Mouse (Mus musculus): ENCODE measurements around the gene Pradc1. TPM values are rescaled to one million over a fixed set of nuclear protein-coding genes. Genes with fewer than 3 reads are reported as not detected.

Gene Pradc1
- polyA plus RNA-seq, 1 experiment, result 18.8 TPM

GRCm38 (mm10) chr6:85409003-85409402 is 42.8 kb downstream of the Pradc1 start:
- Histone ChIP-seq H3K4me3 (replicated peaks) (no peak overlapping the region), H3K27me3 (replicated peaks) (peaks cover 78% of the 10 kb centered on the region), H3K4me1 (peaks cover 17% of the 10 kb centered on the region), H3K36me3 (replicated peaks; ENCODE audit: low read length) (no peaks in the 10 kb centered on the region), H3K9me3 (no peaks in the 10 kb centered on the region)
- TF ChIP-seq GATA1 (IDR thresholded peaks at IDR 0.05; ENCODE audit: borderline replicate concordance, low read length) (no peak), FLI1 (IDR thresholded peaks at IDR 0.05; ENCODE audit: low read length) (no peak)

- H3K4me3 ChIP-seq (replicated peaks), result no peak overlapping the region
- no peaks in the 10 kb centered on the region for H3K4me1 ChIP-seq
These were observed 48.7 kb downstream of the Pradc1 start for GRCm38 (mm10) chr6:85403039-85403438.

GRCm38 (mm10) chr6:85402613-85403012 is 49.2 kb downstream of the Pradc1 start:
- no peaks in the 10 kb centered on the region for H3K4me1 ChIP-seq
- H3K36me3 ChIP-seq (replicated peaks; ENCODE audit: low read length), result no peaks in the 10 kb centered on the region
- TF ChIP-seq GATA1 (IDR thresholded peaks at IDR 0.05; ENCODE audit: borderline replicate concordance, low read length), result no peak
- TF ChIP-seq FLI1 (IDR thresholded peaks at IDR 0.05; ENCODE audit: low read length), result no peak
- H3K27me3 ChIP-seq (replicated peaks), result peaks cover 60% of the 10 kb centered on the region
- no peaks in the 10 kb centered on the region for H3K9me3 ChIP-seq
- H3K4me3 ChIP-seq (replicated peaks), result no peak overlapping the region

More at GRCm38 (mm10) chr6:85403039-85403438, 48.7 kb downstream of the Pradc1 start:
- H3K36me3 ChIP-seq (replicated peaks; ENCODE audit: low read length), result no peaks in the 10 kb centered on the region
- no peak for TF ChIP-seq FLI1 (IDR thresholded peaks at IDR 0.05; ENCODE audit: low read length)
- H3K27me3 ChIP-seq (replicated peaks), result peaks cover 62% of the 10 kb centered on the region
- H3K9me3 ChIP-seq, result no peaks in the 10 kb centered on the region

- Histone ChIP-seq H3K9me3 (peaks cover 8% of the 10 kb centered on the region), H3K4me1 (no peaks in the 10 kb centered on the region), H3K4me3 (replicated peaks) (no peak overlapping the region), H3K27me3 (replicated peaks) (peaks cover 37% of the 10 kb centered on the region), H3K36me3 (replicated peaks; ENCODE audit: low read length) (no peaks in the 10 kb centered on the region)
- no peak for TF ChIP-seq GATA1 (IDR thresholded peaks at IDR 0.05; ENCODE audit: borderline replicate concordance, low read length)
- TF ChIP-seq FLI1 (IDR thresholded peaks at IDR 0.05; ENCODE audit: low read length), result no peak
These were observed 52.1 kb downstream of the Pradc1 start for GRCm38 (mm10) chr6:85399715-85400114.

GRCm38 (mm10) chr6:85397165-85397564 is 54.6 kb downstream of the Pradc1 start:
- H3K4me3 ChIP-seq (replicated peaks), result no peak overlapping the region
- TF ChIP-seq GATA1 (IDR thresholded peaks at IDR 0.05; ENCODE audit: borderline replicate concordance, low read length), result no peak
- no peak for TF ChIP-seq FLI1 (IDR thresholded peaks at IDR 0.05; ENCODE audit: low read length)
- H3K27me3 ChIP-seq (replicated peaks), result peaks cover 37% of the 10 kb centered on the region

More at GRCm38 (mm10) chr6:85397165-85397564, 54.6 kb downstream of the Pradc1 start:
- H3K4me1 ChIP-seq, result no peaks in the 10 kb centered on the region
- peaks cover 8% of the 10 kb centered on the region for H3K9me3 ChIP-seq
- no peaks in the 10 kb centered on the region for H3K36me3 ChIP-seq (replicated peaks; ENCODE audit: low read length)

Other genes with a start within 250 kb of the Pradc1 start
- gene Sfxn5, start 118.5 kb downstream of the Pradc1 start, polyA plus RNA-seq (2012; ENCODE audit: insufficient read depth, low replicate concordance), result 0.72 TPM in 1 of 2 replicates, not detected in the other
- 1.0 and 4.4 TPM in 2 replicates for gene Rab11fip5, start 77.3 kb downstream of the Pradc1 start, polyA plus RNA-seq (2012; ENCODE audit: insufficient read depth, low replicate concordance)
- not detected in 2 replicates for gene Noto, start 28.1 kb downstream of the Pradc1 start, polyA plus RNA-seq (2012; ENCODE audit: insufficient read depth, low replicate concordance)
- 6.2 and 7.5 TPM in 2 replicates for gene Smyd5, start 20.0 kb downstream of the Pradc1 start, polyA plus RNA-seq (2012; ENCODE audit: insufficient read depth, low replicate concordance)
- gene Cct7, start 456 bp downstream of the Pradc1 start, polyA plus RNA-seq (2012; ENCODE audit: insufficient read depth, low replicate concordance), result 5.2 and 36.0 TPM in 2 replicates
- not detected in 2 replicates for gene Fbxo41, start 51.0 kb upstream of the Pradc1 start, polyA plus RNA-seq (2012; ENCODE audit: insufficient read depth, low replicate concordance)
- 0.12 TPM in 1 of 2 replicates, not detected in the other for gene Egr4, start 61.6 kb upstream of the Pradc1 start, polyA plus RNA-seq (2012; ENCODE audit: insufficient read depth, low replicate concordance)
- gene Alms1, start 135.6 kb upstream of the Pradc1 start, polyA plus RNA-seq (2012; ENCODE audit: insufficient read depth, low replicate concordance), result 0.08 TPM in 1 of 2 replicates, not detected in the other